Mouse (Mus musculus) hematopoietic stem cell, adult 5-6 weeks (primary cell): Measurements from ENCODE around the gene Cyp26b1. TPM values are rescaled to one million over a fixed set of nuclear protein-coding genes. Genes with fewer than 3 reads are reported as not detected.
"Not testable (repeated sequence)": the region's sequence is repeated elsewhere in the genome, so short reads cannot be mapped to it uniquely, and the experiment has no call there.

Source experiments
- ATAC-seq, 2 experiments: fragments of 125-278 bp in 1 of 2; replicated peaks in 1 of 2; 2 replicates each; pipeline ENCODE4 v1.8.0; 2016 to 2017; ENCODE audit warnings: inconsistent platforms in 2 of 2, mild to moderate bottlenecking in 2 of 2, moderate number of reproducible peaks in 2 of 2, low read depth in 1 of 2, moderate TSS enrichment in 1 of 2; ENCODE audit not compliant: low FRiP score in 2 of 2, poor library complexity in 2 of 2, severe bottlenecking in 2 of 2, insufficient read depth in 1 of 2, low TSS enrichment in 1 of 2
- total RNA-seq: library from RNA; stranded (forward); fragments of 172-1452, 232-1000 nt; gene quantifications from 2 replicates; pipeline ENCODE4 v1.2.3, GENCODE M21; 2017

The Cyp26b1 gene
- 0.55 and 1.2 TPM in 2 replicates for total RNA-seq

DNA sequence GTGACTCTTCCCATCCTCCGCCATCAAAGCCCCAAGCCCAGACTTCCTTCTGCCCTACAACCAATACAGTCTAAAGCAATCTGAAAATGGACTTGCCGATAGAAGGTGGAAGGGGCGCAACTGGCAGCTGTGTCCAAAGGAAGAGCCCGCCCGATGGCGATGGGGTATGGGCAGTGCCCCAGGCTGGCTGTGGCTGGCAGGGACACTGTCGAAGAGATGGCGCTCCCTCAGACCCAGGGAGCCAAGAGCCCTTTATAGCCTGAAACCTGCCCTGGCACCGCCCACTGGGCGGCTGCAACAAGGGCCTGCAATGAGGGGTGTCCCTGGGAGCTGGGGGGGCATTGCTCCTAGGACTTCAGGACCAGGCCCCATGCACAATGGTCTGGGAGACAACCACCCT is at the start of gene Cyp26b1:
TSS of gene Cyp26b1 (minus strand) at position 216 of the 400 bp plus-strand sequence.
- no peak for ATAC-seq

DNA sequence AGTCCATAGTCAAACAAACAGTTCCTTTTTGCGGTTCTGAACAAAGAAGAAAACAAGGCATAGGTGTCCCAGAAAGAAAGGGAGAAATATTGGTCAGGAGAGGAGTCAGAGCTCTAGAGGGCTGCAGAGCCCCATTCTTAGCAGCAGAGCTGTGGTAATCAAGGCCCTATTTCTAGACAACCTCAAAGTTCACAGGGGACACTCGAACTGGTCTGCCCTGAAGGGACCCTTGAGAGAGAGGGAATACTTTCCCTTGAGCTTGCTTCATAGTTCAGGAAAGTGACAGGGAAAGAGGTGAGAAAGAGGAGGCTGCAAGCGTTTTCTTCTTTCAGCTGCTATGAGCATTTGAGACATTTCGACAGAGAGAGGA is 47.3 kb upstream of the Cyp26b1 start:
- no peak for ATAC-seq

DNA sequence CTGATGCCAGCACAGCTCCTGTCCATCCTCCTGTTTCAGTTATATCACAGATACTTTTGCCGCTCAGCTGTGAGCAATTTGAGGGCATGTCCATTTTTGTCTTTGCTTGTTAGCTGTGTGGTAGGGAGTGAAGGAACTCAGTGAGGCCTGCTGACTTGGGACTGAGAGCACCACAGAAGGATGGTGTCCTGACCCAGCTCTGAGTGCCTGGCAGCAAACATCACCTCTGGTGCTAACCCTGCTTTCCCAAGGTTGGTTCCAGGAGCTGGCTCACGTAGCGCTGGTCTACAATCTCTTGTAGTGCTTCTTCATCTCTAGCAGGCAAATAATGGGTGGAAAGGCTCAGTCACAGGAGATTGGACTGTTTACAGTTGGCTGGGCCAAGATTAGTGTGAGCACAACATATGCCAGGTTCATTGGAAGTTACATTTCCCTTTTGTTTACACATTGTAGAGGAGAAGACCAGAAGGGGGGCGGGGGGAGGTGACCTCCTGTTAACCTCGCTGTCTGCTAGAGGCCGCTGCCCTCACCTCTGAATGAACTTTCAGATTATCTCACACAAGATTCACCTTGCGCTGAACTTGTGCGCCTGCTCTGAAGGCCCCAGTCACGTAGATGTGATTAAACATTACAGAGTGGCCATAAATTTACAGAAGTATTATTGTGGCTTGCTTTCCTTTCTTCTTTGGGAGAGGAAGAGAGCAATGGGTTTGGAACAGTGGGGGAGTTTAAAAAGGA is 46.8 kb upstream of the Cyp26b1 start:
- peak; percentile 80 to 86 for ATAC-seq

DNA sequence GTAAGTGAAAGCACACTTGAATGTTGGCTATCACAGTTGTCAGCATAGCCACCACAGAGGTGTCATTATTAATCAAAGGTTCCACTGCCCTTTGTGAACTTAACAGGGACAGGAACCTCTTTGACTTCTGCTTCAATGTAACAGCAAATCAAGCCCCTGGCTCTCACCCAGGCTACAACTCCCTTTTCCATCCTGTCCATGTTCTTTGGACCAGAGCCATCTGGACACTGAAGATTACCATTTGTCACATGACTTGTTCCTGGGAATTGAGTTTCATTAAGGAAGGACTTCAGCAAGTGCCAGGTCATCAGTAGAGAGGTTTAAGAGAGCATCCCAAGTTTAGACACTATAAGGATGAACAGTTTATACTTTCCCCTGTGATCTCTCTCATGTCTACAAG is 44.5 kb upstream of the Cyp26b1 start:
- ATAC-seq = no peak

DNA sequence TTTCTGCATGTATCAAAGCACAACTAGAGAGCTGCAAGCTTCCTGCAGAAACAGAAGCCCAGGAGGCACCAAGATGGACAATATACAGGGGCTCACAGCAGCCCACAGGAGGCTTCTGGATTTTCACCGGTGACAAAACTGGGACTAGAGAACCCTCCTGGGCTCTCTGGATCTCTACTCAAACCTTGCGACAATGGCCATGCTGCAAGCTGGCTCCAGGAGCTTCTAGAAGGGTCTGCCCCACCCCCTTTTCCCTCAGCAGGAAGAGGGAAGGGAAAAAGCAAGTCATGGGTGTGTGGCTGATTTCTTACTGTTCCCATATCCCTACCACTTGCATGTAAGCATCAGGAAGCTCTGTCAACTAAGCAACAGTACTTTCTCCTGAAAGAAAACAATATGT is 37.9 kb upstream of the Cyp26b1 start:
- ATAC-seq = no peak

DNA sequence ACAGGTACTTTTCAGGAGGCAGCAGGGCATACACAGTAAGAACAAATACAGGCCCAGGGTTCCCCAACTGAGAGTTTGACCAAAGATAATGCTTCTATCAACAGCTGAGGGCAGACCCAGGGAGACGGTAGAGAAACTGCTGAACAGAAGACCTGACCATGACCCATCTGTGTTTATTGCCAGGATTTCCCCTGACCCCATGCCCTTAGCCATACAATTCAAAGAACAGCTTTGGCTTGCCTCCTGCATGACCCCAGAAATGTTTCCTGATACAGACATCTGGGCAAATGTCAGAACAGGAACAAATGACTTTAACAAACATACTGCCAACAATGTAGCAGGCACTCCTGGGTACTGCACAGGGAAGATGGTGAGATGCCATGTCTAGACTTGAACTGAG is 36.6 kb upstream of the Cyp26b1 start:
- ATAC-seq = no peak

DNA sequence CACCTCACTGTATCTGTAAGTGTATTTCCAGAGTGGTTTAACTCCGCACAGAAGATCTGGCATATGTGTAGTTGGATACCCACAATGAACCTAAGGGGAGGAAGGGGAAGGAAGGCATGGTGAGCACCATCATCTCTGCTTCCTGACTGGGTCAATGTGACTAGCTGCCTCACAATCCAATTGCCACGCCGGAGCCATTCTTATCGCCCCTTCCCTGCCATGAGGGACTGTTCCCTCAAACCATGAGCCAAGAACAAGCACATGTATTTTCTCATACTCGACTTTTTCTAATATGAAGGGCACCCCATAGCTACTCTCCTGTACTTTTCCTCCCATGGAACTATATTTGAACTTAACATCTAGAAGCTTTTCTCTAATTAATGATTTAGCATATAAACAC is 35.1 kb upstream of the Cyp26b1 start:
- ATAC-seq = no peak

DNA sequence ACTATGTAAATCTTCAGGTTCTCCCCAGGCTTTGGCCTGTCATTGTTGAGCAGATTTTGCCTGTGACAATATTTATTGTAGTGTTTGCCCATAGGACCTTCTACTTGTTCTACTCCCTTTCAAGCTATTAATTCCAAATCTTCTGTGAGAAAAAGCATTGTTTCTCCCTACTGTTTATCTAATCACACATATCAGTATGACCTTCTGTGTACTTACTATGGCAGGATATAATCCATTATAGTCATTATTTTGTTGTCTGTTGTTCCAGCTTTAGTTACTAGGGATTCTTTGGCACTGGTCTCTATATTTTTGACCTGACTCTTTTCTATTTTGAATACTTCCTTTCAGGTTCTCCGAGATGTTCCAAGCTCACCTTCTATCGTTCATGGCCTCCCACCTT is 32.7 kb upstream of the Cyp26b1 start:
- ATAC-seq = no peak

DNA sequence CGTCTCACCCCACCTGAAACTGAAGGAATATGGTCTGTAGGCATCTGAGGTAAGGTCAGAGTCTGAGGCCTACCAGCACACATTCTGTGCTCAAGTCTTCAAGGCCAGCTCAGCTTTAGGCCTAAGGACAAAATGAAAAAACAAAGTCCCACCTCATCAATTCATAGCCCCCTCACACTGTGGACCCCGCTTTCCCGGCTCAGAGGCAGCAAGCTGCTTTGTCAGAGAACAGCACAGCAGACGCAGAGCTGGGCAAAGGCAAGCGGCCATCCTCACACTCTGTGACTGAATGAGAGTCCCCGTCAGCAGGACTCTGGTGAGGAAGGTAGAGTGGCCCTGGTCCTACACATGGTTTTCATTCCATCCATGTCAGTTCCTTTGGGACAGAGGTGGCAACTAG is 25.5 kb upstream of the Cyp26b1 start:
- no peak for ATAC-seq

DNA sequence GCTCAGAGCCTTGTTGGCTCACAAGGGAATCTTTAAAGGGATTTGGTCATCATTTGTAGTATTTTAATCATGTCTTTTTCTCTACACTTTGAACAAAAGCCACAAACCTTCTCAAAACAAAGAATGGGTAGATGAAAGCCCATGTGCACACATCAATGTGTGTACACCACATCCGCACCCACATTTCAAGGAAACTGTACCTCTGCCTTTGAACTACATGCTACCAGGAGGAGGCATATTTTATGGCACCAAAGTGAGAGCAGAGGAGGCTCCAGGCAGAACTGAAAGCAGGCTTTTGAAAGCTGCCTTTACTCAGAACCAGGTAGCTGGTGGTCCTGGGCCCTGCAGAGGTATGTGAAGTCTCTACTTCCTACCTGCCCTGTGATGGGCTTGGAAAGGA is 23.3 kb upstream of the Cyp26b1 start:
- ATAC-seq = no peak

DNA sequence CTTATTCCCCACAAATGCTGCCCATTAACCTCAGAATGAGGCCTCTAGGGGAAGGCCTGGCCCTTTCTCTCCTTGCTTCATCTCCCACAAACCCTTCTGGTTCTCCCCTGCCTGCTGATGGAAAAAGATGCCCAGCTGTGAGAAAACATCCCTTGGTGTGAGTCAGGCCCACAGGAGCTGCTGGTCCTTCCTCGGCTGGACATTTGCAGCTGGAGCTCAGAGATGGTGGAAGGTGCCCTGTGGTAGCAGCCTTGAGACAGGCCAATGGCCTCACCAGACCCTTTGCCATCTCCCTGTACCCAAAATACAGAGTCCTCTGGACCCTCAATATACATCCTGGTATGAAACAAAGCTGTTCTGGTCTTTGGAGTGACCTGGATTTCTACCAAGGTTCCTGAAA is 22.9 kb upstream of the Cyp26b1 start:
- no peak for ATAC-seq

DNA sequence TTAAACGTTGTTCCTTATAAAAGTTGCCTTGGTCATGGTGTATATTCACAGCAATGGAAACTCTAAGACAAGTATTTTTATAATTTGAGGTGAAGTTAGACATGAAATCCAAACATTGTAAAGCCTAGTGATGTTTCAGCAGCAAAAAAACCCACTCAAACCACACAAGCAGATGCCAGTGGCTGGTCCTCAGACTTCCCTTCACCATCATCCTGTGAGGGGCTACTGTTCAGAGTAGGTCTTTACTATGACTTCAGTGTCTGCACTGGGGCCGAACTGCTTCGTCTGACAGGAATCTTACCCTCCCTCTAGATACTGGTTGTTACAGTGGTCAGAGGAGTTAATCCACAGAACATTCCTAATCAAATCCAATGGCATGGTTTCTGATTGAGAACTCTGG is 19.9 kb upstream of the Cyp26b1 start:
- ATAC-seq = no peak

DNA sequence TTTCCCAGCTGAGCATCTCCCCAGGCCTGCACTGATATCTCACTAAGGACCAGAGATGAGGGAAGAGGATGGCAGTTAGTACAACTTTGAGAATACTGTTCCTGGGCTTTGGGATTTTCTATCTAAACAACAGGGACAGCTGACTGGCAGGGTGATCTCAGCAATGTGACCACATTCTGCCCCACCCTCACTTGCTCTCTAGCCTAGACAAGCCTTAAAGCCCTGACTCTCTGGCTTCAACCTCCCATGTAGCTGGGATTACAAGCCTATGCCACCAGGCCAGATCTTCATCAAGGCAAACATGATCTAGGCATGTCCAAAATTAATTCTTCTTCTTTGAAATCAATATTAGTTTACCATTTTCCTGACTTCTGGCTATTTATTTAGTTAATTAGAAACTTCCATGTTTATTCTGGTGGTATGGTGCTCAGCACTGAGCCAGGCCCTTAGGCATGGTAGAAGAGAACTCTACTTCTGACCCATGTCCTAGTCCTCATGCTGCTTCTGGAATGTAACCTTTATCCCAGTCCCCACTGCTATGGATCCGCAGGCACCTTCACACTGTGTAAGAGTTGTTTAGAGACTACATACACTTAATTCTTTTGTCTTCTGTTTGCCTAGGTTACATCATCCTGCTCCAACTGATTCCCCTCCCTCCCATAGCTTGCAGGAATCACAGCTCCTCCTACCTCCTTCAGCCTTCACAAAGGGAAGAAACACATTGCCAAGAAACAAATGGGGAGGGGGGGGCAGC is 7.6 kb upstream of the Cyp26b1 start:
- no peak for ATAC-seq

DNA sequence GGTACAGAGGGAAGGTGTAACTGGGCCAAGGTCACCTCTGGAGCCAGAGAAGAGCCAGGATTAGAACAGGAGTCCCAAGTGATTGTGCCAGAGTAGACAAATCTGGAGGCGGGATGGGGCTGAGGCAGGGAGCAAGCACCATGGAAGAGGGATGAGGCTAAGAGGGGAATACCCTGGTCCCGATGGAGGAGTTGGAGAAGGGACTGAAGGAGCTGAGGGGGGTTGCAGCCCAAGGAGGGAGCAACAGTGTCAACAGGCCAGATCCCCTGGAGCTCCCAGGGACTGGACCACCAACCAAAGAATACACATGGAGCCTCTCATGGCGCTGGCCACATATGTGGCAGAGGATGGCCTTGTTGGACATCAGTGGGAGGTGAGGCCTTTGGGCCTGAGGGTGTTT is 5.6 kb upstream of the Cyp26b1 start:
- ATAC-seq = not testable (repeated sequence)

DNA sequence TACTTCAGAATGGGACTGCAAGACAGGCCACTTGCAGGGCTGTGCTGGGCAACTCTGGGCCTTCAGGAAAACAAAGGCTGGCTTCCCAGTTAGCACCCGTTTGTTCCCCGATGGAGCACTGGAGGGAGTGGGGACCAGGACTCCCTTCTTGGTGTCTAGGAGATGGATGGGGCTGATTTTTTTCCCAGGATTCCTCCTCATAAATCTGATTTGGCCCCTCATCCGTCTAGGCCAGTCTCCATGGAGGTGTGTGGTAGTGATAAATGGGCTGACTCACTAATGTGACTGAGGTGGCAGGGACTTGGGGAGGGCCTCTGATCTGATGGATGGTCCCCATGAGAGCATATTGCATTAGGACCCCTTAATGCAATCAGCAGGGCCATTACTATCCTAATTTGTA is 5.0 kb upstream of the Cyp26b1 start:
- no peak for ATAC-seq

DNA sequence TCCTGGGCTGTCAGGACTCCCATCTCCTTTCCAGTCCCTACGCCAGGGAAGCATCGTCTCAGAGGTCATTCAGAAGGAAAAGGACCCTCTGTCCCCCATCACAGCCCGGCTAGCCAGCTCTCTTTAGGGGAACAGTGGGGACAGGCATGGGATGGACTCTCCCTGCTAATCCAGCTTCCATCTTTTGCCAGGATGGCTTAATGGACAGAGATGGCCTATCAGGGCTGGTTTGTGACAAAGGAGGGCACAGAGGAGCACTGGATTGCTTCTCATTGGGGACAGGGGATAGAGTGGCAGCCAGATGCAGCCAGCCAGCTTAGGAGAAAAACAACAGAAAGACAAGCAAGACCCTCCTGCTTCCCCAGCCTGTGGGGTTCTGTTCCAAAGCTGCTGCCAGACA is 918 bp upstream of the Cyp26b1 start:
- ATAC-seq = no peak

DNA sequence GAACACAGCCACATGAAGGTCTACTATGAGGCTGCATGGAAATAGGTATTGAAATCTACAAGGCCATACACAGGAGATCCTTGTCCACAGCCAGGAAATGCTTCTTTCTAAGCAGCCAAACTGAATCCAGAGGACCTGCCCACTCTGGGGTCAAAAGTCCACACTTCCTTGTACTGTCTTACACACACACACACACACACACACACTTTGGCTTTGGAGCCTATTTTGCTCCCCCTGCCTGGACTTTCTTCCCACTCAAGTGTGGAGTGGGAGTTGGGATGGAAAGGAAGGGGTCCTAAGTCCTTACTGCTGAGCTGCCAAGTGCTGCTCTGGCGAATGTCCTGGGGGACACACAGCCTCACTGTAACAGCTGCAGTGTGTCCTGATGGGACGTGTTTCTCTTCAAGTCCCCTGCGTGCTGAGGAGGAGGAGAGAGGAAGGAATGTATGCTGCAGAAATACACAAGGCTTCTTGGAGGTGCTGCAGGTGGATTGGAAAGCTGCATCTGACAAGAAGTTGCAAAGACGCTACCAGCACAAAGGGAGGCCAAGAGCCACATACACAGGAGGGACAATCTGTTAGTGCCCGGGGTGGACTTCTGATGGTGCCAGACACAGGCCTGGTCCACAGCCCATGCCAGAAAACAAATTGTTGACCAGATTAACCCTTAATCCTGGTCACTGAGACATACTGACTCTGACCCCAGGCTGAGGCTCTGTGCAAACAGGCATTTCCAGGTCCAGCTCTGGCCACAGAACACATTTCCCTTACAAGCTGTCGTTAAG is 2.6 kb downstream of the Cyp26b1 start:
- ATAC-seq = no peak
